Mouse (Mus musculus): Measurements from ENCODE around the gene Hnrnph3. TPM values are rescaled to one million over a fixed set of nuclear protein-coding genes. Genes with fewer than 3 reads are reported as not detected.

The Hnrnph3 gene
- total and polyA plus RNA-seq, 3 experiments: 3.7 to 42.4 (median 40.3) TPM

DNA sequence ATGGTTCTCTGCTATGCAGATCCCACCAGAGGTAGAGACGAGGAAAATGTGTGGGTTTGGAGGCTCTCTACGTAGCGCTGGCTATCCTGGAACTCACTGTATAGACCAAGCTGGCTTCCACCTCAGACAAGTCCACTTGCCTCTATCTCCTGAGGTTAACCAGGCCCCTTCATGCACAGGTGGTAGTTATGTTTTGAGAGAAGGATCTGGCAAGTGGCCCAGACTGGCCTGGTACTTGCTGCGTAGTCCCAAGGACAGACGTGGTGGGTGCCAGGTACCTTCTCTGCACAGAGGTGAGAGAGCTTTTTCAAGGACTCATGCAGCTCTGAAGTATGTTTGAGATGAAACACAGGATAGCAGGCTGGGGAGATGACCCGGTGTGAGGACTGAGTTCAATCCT lies 39.5 kb downstream of the Hnrnph3 start:
- no peak for DNase-seq

DNA sequence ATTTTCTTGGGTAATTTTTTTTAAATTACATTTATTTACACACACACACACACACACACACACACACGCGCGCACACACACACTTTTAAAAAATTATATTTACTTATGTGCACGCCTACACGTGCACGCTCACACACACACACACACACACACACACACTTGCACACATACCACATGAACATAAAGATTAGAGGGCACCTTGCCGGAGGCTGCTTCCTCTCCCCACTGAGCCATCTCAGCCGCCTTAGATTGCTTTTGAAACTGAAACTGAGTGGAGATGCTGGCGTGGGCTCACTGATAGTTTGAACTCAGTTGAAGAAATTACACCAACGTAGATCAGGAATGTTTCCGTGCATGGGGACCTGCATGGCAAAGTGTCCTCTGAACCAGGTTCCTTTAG lies 39.9 kb downstream of the Hnrnph3 start:
- DNase-seq: no peak

DNA sequence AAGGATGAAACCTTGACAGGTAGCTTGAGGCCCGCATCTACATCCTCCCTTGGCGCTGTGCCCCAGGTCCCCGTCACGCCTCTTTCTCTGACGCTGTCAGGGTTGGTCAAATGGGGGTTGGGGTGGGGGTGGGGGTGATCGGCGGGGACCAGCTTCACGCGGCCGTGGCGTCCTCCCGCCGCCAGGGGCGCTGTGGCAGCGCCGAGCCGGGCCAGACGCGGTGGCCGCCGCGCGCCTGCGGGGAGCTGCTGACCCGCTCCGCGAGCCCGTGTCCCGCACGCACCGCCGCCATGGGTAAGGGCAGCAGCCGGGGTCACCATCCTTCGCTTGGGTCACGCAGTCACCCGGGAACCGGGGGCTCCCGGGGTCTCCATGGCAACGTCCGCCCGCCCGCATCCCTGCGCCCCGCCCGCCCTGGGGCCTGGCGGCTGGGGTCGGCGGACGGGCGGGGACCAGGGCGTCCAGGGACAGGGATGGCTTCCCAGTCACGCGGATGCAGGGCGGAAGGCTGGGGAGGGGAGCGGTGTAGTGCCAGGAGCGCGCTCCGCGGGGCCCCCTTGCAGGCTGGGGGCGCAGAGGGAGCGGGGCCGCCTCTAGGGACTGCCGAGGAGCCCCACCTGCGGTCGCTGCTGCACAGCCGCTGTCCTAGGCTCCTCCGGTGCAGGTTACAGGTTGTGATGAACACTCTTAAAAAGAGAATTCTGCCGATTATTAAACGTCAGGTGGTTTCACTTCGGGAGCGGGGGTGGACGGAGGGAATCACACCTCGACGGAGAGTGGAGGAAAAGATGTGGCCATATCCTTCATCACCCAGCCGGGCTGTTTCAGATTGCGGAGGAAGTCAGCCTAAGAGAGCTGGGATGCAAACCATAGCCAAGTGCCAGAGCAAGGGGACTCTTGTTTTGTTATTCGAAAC lies 43.7 kb downstream of the Hnrnph3 start, which contains the start of gene Rufy2:
Rufy2 (plus strand) TSS at position 185 of the 916 bp plus-strand sequence.
- DNase-seq: peak; percentile 88

DNA sequence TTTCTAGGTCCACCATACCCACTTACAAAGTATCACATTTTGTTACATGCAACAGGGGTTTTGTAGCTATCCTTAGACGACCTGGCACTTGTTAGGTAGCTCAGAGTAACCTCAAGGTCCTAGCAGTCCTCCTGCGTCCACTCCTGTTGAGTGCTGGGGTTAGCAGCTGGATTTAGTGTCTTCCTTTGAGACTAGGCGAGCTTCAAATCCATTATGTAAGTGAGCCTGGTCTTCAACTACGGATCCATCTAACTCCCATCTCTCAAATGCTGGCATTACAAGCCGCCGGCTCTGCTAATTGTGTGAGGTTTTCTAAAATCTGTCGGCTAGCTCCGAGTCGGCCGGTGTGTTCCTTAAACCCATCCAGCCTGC lies 44.4 kb downstream of the Hnrnph3 start:
- DNase-seq: no peak

DNA sequence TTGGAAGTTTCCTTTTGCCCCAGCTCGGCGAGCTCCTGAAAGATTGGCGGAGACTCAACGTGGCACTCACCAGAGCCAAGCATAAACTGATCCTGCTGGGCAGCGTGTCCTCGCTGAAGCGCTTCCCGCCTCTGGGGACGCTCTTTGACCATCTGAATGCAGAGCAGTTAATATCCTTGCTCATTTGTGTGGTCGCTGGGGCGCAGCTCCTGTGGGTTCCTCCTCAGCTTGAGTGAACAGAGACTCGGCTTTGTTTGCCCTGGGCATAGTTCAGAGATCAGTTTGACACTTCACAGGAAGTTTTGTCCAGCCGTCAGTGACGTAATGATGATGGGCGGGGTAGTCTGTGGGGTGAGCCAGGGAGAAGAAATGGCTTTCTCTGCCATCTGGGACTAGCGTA lies 52.2 kb downstream of the Hnrnph3 start:
- no peak for DNase-seq

DNA sequence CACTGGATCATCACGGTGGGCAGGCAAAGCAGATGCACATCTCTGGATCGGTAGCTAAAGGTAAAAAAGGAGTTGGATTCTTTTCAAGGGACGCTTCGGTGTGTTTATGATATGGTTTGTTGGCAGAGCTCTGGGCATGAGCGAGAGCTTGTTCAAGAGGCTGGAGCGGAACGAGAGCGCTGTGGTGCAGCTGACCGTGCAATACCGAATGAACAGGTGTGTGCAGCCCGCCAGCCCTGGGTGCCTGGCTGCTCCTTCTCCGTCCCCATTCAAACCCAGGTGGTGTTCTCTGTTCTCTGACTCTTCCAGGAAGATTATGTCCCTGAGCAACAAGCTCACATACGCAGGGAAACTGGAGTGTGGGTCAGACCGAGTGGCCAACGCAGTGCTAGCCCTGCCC lies 57.7 kb downstream of the Hnrnph3 start:
- DNase-seq: no peak

DNA sequence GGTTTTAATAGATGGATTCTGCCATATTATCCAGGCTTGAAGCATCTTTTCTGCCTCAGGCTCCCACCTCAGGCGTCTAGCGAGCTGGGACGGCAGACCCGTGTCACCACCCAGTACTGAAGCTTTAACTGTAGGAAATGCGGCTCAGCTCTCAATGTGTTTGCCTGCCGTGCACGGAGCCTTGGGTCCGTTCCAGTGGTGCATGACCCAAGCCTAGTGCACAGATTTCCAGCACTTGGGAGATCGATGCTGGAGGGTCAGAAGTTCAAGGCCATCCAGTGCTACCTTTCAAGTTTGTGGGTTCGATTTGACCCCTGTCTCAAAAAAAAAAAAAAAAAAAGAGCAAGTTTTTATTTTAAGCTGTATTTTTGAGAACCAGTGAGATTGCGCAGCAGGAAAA lies 58.2 kb downstream of the Hnrnph3 start:
- DNase-seq: no peak

Other genes starting within 250 kb of the Hnrnph3 start
- gene Ccar1, start 231.9 kb downstream of the Hnrnph3 start, total RNA-seq (2021): 100 to 1,000 TPM in 1 of 2 experiments, 10 to 100 TPM in 1; 48.2 to 114 TPM
- 32.4 and 49.1 TPM in 2 replicates for gene Ccar1, start 231.9 kb downstream of the Hnrnph3 start, polyA plus RNA-seq (2012; rRNA removed)
- gene Tet1, start 115.2 kb downstream of the Hnrnph3 start, total RNA-seq (2021): 1 to 10 TPM; 2.7 to 3.0 TPM
- gene Tet1, start 115.2 kb downstream of the Hnrnph3 start, polyA plus RNA-seq (2012; rRNA removed): 0.44 and 0.52 TPM in 2 replicates
- 10 to 100 TPM; 42.9 to 44.6 TPM for gene Slc25a16, start 103.6 kb downstream of the Hnrnph3 start, total RNA-seq (2021)
- 46.5 and 46.8 TPM in 2 replicates for gene Slc25a16, start 103.6 kb downstream of the Hnrnph3 start, polyA plus RNA-seq (2012; rRNA removed)
- 1 to 10 TPM in 1 of 2 experiments, under 1 TPM in 1; 0.83 to 1.2 TPM for gene Dna2, start 77.2 kb downstream of the Hnrnph3 start, total RNA-seq (2021)
- gene Dna2, start 77.2 kb downstream of the Hnrnph3 start, polyA plus RNA-seq (2012; rRNA removed): 0.48 and 0.61 TPM in 2 replicates
- 10 to 100 TPM; 11.2 to 16.3 TPM for gene Rufy2, start 44.0 kb downstream of the Hnrnph3 start, total RNA-seq (2021)
- 1.9 and 2.1 TPM in 2 replicates for gene Rufy2, start 44.0 kb downstream of the Hnrnph3 start, polyA plus RNA-seq (2012; rRNA removed)
- 1 to 10 TPM; 3.1 to 3.9 TPM for gene Pbld2, start 98 bp upstream of the Hnrnph3 start, total RNA-seq (2021)
- gene Pbld2, start 98 bp upstream of the Hnrnph3 start, polyA plus RNA-seq (2012; rRNA removed): 0.87 and 1.4 TPM in 2 replicates
- gene Pbld1, start 35.9 kb upstream of the Hnrnph3 start, total RNA-seq (2021): 1 to 10 TPM; 2.0 to 3.0 TPM
- 0.40 and 0.90 TPM in 2 replicates for gene Pbld1, start 35.9 kb upstream of the Hnrnph3 start, polyA plus RNA-seq (2012; rRNA removed)
- gene Atoh7, start 75.4 kb upstream of the Hnrnph3 start, total RNA-seq (2021): not detected
- gene Atoh7, start 75.4 kb upstream of the Hnrnph3 start, polyA plus RNA-seq (2012; rRNA removed): 0.10 TPM in 1 of 2 replicates, not detected in the other
- gene Mypn, start 179.7 kb upstream of the Hnrnph3 start, total RNA-seq (2021): 1 to 10 TPM in 1 of 2 experiments, under 1 TPM in 1; 0.31 to 1.1 TPM
- gene Mypn, start 179.7 kb upstream of the Hnrnph3 start, polyA plus RNA-seq (2012; rRNA removed): 0.02 and 0.07 TPM in 2 replicates
- 100 to 1,000 TPM in 1 of 2 experiments, 10 to 100 TPM in 1; 76.9 to 195 TPM for gene Herc4, start 219.6 kb upstream of the Hnrnph3 start, total RNA-seq (2021)
- 10.7 and 14.0 TPM in 2 replicates for gene Herc4, start 219.6 kb upstream of the Hnrnph3 start, polyA plus RNA-seq (2012; rRNA removed)